Mouse (Mus musculus): Measurements from ENCODE around the gene Six1.

The Six1 gene

DNA sequence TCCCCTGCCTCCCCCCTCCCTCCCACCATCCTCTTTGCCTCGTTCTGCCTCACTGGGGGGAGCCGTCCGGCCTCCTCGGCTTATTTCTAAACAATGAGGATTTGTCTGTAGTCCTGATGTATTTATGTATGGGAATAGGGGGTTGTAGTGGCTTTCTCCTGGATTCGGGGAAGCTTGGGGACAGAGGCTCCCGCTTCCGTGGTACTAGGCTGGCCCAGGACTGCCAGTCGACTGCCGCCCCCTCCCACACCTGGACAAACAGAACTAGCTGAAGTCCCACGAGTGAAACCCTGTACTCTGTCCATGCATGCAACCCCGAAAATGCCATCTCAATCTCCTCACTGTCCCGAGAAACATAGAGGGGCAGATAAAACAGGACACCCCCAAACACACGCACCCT is 3.4 kb downstream of the Six1 start:
- in situ Hi-C loops (cut with MboI, MseI) = loop anchor here (5.0 kb wide), 1 partner anchor 62 kb away; the partner anchor contains the start of gene Six4

DNA sequence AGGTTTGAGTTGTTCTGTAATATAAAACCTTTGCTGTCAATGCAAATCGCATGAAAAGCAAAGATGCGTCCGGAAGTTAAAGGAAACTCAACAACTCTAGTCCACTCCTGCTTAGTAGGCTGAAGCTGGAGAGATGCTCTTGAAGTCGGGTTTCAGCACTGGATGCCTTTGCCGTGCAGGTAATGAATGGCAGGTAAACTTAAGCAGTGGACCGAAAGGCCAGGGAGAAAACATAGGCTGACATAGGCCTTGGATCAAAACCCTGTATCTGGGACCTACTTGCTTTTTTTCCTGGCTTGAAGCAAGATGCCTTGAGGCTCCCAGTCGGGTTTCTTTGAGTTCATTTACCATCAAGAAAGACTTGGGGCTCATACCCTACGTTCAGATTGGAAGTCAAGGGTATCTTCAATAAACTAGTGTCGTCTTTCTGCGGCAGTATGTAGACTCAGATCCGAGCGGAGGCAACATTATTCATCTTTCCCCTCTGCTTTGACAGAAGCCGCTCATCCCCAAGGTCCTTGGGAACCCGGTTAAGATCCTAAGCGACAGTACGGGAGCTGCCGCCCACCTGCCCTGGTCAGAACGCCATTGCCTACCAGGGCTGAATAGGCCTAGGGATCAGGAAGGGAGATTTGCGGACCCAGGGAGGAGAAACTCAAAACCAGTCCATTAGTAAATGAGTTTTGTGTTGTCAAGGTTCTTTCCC is 4.0 kb downstream of the Six1 start:
- in situ Hi-C loops (cut with MboI, MseI) = loop anchor here (5.0 kb wide), 1 partner anchor 63 kb away; the partner anchor contains the start of gene Six4

DNA sequence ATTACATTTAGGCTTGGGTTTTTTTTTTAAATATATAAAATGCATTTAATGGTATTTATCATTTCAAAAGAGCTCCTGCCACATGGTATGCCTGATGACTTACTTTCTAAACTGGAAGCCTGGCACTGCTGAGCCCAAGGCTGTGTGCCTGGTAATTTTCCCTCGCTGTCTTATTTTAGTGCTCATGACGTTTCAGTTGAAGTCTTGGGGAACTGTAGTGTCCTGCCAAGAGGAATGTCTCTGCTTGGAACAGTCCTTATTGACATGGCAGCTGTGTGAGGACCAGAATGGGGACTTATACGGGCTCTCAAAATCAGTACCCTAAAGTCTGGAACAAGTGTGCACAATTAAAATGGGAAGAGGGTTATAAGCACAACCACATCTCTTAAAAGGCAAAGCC is 5.2 kb downstream of the Six1 start:
- in situ Hi-C loops (cut with MboI, MseI) = no loop called here

DNA sequence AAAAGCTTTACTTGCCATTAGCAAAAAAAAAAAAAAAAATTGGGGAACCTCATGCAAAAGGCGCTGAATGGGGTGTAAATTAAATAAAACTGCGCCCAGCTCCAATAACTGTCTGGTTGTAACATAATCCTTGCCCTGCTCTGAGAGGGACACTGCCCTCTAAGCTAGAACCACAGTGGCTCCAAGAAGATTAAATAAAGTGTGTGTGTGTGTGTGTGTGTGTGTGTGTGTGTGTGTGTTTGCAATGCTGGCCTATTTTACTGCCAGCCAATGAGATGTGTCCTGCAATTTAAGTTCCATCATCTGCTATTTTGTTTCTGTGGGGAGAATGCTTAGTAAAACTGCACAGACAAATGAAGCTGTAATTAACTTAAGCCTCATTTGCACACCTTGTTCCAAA is 6.1 kb downstream of the Six1 start:
- in situ Hi-C loops (cut with MboI, MseI) = no loop called here

DNA sequence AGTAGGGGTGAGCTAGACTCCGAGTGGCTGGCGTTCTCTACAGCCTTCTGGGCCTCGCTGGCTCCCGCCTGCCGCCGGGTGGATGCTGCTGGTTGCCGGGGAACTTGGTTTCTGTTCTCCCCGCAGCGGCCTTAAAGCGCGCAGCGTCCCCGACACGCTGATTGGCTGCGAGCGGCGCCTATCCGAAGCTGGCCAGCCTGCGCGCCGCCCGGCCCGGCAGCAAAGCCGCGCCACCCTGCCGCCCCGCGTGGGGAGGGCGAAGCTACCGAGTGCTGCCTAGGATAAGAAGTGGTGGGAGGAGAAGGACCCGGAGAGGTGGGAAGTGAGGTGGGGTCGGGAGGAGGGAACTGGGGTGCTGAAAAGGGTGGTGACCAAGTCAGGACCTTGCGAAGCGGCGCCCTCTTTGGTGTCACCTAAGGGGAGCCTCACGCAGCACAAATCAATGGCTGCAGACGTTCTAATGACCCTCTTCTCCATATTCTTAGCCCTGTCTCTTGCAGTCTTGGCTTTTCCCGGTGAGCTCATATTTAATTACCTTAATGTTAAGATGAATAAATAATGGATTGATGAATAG is 7.0 kb downstream of the Six1 start:
- in situ Hi-C loops (cut with MboI, MseI) = no loop called here

DNA sequence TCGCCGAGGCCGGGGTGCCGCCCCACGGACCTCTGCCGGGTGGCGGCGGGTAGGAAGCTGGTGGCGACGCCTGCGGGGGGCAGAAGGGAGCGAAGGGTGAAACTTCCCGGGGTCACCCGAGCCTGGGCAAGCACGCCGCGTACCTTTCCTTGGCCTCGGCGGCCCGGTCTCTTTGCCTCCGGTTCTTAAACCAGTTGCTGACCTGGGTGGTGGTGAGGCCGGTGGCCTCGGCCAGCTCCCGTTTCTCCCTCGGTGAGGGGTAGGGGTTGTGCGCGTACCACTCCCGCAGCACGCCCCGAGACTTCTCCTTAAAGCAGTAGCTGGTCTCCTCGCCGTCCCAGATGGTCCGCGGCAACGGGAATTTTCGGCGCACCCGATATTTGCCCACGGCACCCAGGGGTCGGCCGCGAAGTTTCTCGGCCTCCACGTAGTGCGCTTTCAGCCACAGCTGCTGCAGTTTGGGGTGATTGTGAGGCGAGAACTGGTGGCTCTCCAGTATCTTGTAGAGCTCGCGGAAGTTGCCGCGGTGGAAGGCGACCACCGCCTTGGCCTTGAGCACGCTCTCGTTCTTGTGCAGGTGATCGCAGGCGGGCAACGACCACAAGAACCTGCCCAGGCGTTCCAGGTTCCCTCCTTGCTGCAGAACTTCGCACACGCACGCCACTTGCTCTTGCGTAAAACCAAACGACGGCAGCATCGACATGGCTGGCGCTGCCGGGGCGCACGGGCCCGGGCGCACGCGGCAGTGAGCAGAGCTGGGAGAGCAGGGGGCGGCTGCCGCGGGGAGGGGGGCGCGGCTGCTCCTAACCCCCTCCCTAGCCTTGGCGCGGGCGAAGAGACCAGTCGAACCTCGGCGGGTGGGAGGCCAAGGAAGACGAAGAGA is 7.7 kb downstream of the Six1 start:
- in situ Hi-C loops (cut with MboI, MseI) = no loop called here

DNA sequence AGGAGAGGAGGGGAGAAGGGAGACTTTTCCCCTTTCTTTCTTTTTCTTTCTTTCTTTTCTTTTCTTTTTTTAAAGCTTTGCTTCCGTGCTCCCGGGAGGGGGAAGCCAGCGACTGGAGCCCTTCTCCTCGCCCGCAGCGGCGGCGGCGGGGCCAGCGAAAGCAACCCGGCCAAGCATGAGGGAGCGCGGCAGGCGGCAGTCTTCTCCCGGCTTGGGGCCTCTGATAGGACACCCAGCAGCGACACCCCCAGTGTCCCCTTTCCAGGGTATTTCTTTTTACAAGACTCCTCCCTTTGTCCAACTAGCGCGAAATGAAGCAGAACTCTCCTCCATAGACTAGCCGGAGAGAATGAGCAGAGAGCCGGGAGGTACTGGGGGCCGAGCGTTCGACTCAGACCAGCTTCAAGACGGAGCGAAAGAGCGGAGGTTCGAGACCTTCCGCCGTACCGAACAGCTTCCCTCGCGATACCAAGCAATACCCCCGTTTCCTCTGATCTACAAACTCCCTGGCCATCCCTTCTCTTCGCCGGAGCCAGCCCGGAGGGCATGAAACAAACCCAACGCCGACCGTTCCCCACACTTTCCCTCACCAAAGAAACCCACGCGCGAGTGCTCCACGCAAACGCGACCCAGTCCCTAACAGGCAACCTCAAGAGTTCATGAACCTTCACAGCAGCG is 8.5 kb downstream of the Six1 start:
- in situ Hi-C loops (cut with MboI, MseI) = no loop called here

DNA sequence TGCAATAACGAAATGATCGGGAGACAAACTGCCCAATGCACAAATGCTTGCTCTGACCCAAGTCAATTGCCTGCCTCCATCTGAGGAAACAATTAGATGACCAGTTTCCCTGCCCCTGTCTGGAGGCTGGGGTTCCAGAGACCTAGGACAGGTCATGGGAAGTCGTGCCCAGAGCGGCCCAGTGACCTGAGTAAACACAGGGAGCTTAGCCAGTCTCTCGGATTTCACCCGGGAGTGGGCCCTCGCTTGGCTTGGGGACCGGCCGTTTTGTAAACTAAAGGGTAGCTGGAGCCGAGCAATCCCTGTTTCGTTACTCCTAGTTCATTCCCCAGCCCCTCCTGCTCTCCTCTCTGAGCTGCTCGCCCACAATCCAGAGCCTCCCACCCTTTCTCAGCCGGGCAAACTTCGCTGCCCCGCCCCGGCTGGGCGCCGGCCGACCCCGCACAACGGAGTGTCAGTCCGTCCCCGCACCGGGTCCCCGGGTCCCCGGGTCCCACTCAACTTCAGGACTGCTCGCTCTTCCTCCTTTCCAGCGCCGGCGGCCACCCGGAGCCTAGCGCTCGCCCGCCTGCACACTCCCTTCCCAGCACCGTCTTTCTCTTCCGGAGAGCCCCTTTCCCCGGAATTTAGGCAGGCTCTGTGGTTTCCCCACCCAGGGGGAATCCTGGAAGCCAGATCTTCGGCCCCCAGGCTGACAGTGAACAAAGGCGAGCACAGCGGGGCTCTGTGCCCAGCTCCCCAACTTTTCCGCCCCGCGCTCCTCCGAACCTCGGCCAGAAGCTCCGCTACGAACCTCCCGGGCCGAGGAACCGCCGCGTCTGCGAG is 9.3 kb downstream of the Six1 start:
- in situ Hi-C loops (cut with MboI, MseI) = no loop called here

DNA sequence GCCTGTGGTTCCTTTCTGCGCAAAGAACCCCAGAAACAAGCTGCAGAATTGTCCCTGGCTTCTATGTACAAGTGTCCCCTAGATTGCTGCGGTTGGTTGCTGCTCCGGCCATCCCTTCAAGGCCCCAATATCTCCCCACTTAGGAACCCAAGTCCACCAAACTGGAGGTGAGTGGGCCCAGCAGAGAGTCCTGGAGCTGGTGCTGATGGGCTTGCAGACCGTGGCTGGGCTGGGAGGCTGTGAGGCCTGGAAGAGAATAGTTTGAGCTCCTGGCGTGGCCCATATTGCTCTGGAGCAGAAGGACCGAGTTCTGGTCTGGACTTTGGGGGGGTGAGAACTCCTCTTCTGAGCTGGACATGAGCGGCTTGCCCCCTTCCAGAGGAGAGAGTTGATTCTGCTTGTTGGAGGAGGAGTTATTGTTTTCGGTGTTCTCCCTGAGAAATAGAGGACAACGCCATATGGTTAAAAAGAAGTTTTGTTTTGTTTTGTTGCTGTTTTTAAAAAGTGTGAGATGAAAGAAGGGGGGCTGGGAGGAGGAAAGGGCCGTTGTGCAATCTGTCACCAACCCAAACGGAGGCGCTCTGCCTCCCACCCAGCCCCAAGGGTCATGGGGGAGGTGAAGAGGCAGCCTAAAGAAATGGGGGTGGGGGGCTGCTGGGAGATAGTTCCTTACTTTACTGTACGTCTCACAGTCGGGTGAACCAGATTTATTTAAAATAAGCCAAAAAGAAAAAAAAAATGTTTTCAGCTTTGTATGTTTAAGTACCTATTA is 10.1 kb downstream of the Six1 start:
- in situ Hi-C loops (cut with MboI, MseI) = no loop called here

DNA sequence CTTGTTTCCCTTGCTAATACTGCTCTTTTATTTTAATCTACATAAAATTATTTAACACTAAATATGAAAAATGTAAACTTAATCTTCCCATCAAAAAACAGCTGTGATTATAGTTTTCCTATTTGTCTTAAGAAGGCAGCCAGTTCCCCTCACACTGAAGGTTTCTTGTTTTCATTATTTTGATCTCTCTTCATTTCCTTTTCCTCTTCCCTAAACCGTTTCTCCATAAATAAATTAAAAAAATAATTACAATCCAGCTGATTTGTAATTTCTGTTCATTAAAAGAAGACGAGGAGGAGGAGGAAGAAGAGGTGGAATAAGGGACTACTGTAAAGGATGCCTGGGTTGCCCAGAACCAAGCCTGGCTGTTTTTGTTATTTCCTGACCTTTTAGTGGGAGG is 10.8 kb downstream of the Six1 start:
- in situ Hi-C loops (cut with MboI, MseI) = no loop called here

DNA sequence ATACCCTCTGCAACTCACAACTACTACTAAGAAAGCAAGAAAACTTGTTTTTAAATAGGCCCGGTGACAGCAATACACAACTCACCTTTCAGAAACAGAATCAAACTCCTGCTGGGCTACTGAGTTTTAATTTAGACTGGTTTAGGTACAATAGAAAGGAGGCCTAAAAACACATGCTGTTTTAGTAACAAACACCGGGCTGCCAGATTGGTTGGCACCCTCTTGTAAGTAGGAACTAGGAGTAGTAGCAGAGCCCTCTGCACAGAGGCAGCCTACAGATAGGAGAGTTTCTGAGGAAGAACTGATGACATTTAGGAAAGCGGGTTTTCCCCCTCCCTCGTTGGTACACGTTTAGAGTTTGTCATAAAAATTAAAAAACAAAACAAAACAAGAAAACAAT is 11.3 kb downstream of the Six1 start:
- in situ Hi-C loops (cut with MboI, MseI) = no loop called here

DNA sequence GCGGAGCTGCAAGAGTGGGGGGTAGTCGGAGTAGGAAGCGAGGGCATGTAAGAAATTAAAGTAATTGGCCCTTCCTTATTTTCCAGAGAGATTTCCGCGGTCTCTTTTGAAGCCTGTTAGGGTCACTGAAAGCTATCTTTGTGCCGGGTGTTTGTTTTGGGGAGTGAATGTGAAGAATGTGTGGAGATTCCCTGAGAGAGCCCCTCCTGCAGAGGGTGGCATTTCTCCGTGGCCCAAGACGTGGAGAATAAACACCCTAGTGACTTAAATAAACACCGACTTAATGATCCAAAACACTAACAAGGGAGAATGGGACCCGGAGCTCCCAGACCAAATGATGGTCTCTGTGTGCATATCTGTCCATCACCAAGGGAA is 12.4 kb downstream of the Six1 start:
- in situ Hi-C loops (cut with MboI, MseI) = no loop called here

DNA sequence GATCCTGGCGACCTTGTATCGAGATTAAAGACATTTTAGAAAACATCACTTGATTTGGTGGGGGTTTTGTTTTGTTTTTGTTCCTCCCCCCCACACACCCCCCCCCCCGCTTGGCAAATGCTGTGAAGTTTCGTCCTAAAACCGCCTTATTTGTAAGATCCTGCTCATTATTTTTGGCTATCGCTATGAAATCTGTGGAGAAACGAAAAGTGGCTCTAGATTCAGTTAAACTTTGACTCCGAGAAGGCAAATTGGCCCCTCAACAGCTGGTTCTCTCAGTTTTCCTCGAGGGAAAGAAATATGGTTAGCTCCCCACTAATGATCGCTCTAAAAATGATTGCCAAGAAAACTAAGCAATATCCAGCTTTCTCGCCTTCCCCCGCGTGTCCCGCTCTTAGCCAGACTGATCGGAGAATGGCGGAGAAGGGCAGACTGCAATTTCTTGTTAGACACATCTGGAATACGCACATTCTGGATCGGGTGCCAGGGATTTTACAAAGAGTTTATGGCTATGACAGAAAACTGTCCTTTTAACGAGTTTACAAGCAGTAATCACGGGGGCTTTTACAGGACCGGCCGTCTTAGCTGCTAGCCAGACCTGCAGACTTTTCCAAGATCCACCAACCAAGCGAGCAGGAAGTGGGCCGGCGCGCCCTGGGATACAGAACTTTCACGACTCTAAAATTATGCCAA is 13.0 kb downstream of the Six1 start:
- in situ Hi-C loops (cut with MboI, MseI) = no loop called here

DNA sequence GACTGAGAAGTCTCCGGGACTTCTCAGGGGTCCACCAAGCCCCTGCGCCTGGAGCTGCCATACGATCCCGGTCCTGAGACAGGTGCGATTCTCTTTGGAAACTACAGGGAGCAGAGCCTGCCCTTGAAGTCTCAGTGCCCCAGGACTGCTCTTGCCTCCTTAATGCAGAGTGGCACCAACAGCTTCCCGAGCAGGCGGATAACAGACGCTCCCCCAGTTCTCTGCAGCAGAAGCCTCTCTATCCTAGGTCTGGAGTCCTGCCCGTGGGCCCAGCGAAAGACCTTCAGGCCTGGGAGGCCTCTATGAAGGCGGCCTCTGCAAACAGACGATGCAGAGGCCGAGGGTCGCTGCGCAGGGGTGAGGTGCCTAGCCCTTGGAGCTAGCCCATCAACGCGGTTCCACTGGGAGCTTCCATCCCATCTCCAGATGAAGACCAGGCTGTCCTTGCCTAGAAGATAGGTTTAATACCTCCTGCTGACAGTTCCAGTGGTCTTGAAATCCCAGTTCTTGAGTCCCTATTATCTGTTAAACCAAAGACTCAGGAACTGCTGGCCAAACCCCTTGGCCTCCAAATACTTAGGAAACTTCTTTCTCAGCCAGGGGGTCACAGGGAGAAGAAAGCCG is 13.6 kb downstream of the Six1 start:
- in situ Hi-C loops (cut with MboI, MseI) = loop anchor here (10.0 kb wide), 1 partner anchor 505 kb away; the partner anchor contains the start of gene Pcnx4

DNA sequence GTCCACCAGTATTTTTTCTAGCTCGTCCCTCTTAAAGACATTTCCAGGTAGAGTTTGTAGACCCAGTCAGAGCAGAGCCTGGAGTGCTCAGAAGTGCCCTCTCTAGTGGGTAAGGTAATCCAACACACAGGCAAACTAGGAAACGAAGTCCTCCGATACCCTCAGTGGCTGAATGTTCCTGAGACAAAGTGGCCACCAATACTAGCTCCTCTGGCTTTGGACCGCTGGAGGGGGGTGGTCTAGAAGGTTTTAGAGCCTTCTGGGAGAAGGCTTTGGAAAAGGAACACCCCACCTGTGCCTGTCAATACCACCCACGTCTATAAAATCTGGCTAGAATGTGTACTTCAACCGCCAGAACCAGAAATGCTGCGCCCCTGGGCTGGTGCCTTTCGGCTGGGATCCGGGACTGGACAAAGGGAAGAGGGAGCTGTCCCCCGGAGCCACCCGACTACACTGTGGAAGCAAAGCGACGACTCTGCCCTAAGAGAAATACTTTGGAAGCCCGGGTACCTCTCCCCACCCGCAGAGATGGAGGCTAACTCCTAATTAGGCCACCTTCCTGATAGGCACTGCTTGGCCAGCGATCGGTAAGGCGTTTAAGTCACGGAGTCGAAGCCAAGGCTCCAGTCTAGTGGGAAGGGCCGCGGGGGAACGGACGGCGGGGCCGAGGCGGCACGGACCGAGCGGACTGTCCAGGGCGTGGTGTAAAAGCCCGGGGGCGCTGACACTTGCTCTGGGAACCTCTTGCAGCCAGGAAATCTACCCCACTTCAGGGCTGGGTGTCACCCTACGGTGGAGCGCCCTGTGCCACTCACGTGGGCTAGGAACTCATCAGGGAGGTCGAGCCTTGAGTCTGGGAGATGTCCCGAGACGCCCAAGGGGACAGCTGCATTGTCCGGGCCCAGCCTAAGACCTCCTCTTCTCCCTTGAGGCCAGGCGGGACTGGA is 14.4 kb downstream of the Six1 start:
- in situ Hi-C loops (cut with MboI, MseI) = loop anchor here (10.0 kb wide), 1 partner anchor 504 kb away; the partner anchor contains the start of gene Pcnx4

DNA sequence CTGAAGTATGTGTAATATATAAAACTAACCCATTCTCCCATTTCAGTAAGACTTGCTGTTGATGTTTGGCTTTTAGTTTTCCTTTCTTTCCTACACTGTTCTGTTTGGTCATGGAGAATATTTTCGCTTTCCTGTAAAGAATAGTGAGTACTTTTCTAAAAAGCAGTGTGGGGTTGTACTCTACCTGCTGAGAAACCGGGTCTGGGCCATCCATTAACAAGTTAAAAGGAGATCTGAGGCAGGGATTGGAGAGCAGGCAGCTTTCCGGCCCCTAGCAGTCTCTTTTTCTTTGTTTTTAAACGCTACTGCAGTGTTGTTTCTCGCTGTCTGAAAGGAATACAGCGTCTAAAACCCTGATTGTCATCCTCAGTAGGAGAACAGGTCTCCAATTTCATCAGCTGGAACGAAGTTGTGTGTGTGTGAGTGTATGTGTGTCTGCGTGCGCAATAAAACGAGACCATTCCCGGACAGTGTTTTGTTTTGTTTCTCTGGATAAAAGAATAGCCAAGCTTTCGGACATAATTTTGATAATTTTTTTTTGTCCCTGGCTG is 15.2 kb downstream of the Six1 start:
- in situ Hi-C loops (cut with MboI, MseI) = loop anchor here (10.0 kb wide), 1 partner anchor 504 kb away; the partner anchor contains the start of gene Pcnx4

DNA sequence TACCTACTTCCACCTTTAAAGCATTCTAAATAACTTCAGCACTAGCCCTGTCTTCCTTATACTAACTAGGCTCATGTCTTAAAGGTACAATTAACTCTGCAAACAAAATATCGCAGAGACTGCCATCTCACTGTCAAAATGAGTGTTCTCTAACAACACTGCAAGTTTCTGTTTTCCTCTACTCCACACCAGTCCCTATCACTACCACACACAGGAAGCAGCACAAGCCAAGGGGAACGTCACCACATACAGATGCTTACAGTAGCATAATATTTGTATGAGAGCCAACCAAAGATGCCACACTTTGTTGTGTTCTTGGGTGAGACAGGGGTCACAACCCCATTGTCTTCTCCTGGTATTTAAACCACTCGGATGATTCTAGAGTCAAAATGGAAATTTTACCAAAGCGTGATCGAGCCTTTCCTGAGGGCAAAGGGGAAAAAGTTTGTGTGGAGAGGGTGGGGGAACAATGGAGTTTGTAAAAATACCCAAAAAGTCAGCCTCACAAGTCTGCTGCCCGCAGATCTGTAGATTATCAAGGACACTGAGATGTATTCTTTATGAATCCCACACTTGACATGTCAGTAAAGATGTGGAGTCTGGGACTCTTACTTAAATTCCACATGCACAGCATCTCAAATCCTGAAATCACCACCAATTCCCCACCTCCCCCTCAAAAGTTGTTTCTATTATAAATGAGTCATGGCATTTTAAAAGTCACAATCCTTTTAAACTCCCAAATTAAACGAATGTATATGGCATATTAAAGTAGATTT is 16.1 kb downstream of the Six1 start:
- in situ Hi-C loops (cut with MboI, MseI) = loop anchor here (10.0 kb wide), 1 partner anchor 503 kb away; the partner anchor contains the start of gene Pcnx4
